Mouse (Mus musculus) neural tube, embryonic 11.5 days (tissue): ENCODE results near the gene Fam161b. TPM values are rescaled to one million over a fixed set of nuclear protein-coding genes. Genes with fewer than 3 reads are reported as not detected.

ENCODE experiments used
- ATAC-seq: fragments of 200-750 bp; cut with Nextera tagmentation; 2 replicates; pipeline ENCODE4 v1.8.0; 2017; ENCODE audit warnings: moderate number of reproducible peaks, mild to moderate bottlenecking, moderate TSS enrichment, moderate library complexity; ENCODE audit not compliant: insufficient read depth, low FRiP score, low TSS enrichment
- DNase-seq: peaks from one replicate; pipeline ENCODE4 v3.0.0-alpha.2; 2015; ENCODE audit warnings: low spot score
- H3K27ac ChIP-seq: fragments of 300-500 bp; sonication (generic); 2 replicates; pipeline ENCODE4 v1.5.1; 2014; ENCODE audit warnings: low read depth, mild to moderate bottlenecking, low read length
- H3K27me3 ChIP-seq: fragments of 300-500 bp; sonication (generic); 2 replicates; pipeline ENCODE4 v1.6.1; 2014; ENCODE audit warnings: mild to moderate bottlenecking, low read length, mixed read lengths; ENCODE audit not compliant: control insufficient read depth, insufficient read depth
- H3K36me3 ChIP-seq: fragments of 300-500 bp; sonication (generic); 2 replicates; pipeline ENCODE4 v1.6.1; 2014; ENCODE audit warnings: mild to moderate bottlenecking, low read length, moderate library complexity, mixed read lengths; ENCODE audit not compliant: control insufficient read depth, insufficient read depth
- H3K4me1 ChIP-seq: fragments of 300-500 bp; sonication (generic); 2 replicates; pipeline ENCODE4 v1.6.1; 2014; ENCODE audit warnings: low read length, mixed read lengths; ENCODE audit not compliant: control insufficient read depth, insufficient read depth
- H3K4me2 ChIP-seq: fragments of 300-500 bp; sonication (generic); 2 replicates; pipeline ENCODE4 v1.6.1; 2014; ENCODE audit warnings: low read depth, mild to moderate bottlenecking, moderate library complexity
- H3K4me3 ChIP-seq: fragments of 300-500 bp; sonication (generic); 2 replicates; pipeline ENCODE4 v1.5.1; 2014; ENCODE audit warnings: low read depth, low read length
- H3K9ac ChIP-seq: fragments of 300-500 bp; sonication (generic); 2 replicates; pipeline ENCODE4 v1.6.1; 2014; ENCODE audit warnings: mild to moderate bottlenecking, low read length
- H3K9me3 ChIP-seq: fragments of 300-500 bp; sonication (generic); 2 replicates; pipeline ENCODE4 v1.6.1; 2016; ENCODE audit warnings: low read length; ENCODE audit not compliant: control insufficient read depth
- WGBS: fragments of 180-500 bp; shearing (Covaris S2); extraction: QIAGEN DNeasy Blood & Tissue Kit; methylation state at CpG from one replicate; pipeline ENCODE4 v1.1.7; 2014; 5-methylcytosine and 5-hydroxymethylcytosine counted together
- polyA plus RNA-seq: library from polyadenylated mRNA; unstranded; fragments of >200 nt; fragmentation: Nextera tagmentation; extraction: Ambion mirVana; gene quantifications from 2 replicates; pipeline ENCODE4 v1.2.1, GENCODE M21; 2014

The Fam161b gene
- polyA plus RNA-seq, 1 experiment from 2014 or later = 7.5 TPM

DNA sequence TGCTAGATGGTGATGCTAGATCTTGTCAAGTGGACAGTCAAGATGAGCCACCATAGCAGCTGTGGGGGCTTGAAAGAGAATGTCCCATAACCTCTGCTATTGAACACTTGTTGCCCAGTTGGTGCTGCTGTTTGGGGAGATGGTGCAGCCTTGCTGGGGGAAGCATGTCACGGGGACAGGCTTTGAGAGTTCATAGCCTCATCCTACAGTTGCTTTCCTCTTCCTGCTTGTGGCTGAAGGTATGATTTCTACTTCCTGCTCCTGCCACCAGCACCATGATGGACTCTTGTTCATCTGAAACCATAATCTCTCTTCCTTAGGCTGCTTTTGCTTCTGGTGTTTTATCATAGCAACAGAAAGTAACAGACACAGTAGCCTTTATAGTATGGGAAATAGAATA is 57.1 kb downstream of the Fam161b start:
- H3K4me3 ChIP-seq = no peak overlapping the region
- no peak for DNase-seq
- no peak for ATAC-seq
- no peaks in the 10 kb centered on the region for H3K4me1 ChIP-seq
- H3K4me2 ChIP-seq = no peak overlapping the region
- no peaks in the 10 kb centered on the region for H3K27me3 ChIP-seq
- no peak overlapping the region for H3K9ac ChIP-seq
- H3K36me3 ChIP-seq = no peaks in the 10 kb centered on the region
- 86% methylated on average over 1 of the region's 1 CpGs for WGBS
- H3K27ac ChIP-seq = no peak overlapping the region
- H3K9me3 ChIP-seq = no peaks in the 10 kb centered on the region

DNA sequence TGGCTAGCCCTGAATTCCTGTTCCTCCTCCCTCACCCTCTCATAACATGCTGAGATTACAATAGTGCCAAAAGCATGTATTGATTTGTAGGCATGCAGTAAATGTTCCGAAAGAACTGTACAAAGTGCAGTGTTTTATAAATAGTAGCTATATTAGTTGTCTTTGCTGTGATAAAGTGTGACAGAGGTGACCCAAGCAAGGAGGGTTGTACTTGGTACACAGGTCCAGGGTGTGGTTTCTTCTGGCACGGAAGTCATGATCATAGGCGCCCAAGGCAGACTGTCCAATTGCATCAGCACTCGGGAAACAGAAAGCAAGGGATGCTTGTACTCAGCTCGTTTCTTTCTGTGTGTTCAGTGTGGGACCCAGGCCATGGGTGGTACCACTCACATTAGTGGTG is 57.5 kb downstream of the Fam161b start:
- H3K27ac ChIP-seq = no peak overlapping the region
- ATAC-seq (no peak), DNase-seq (no peak)
- H3K36me3 ChIP-seq = no peaks in the 10 kb centered on the region
- H3K4me1 ChIP-seq = no peaks in the 10 kb centered on the region
- H3K9me3 ChIP-seq = no peaks in the 10 kb centered on the region
- no peak overlapping the region for H3K9ac ChIP-seq
- WGBS = 87% methylated on average over 5 of the region's 5 CpGs
- H3K4me3 ChIP-seq = no peak overlapping the region
- no peak overlapping the region for H3K4me2 ChIP-seq
- no peaks in the 10 kb centered on the region for H3K27me3 ChIP-seq

DNA sequence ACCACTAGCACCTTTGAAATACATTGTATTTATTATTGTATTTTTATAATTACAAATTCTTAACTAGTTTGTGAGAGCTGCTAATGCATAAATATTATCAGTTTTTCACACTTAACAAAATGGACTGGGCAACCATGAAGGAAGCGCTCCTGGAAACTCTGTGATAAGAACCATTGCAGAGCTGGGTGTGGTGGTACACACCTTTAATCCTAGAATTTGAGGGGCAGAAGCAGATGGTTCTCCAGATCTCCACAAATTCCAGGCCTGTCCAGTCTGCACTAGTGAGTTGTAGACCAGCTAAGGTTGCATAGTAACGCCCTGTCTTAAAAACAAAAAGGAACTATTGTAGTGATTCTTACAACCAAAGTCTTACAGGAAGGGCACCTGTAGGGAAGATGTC is 62.4 kb downstream of the Fam161b start:
- H3K36me3 ChIP-seq = no peaks in the 10 kb centered on the region
- H3K4me3 ChIP-seq = no peak overlapping the region
- WGBS = 95% methylated on average over 2 of the region's 2 CpGs
- no peaks in the 10 kb centered on the region for H3K4me1 ChIP-seq
- no peaks in the 10 kb centered on the region for H3K9me3 ChIP-seq
- H3K4me2 ChIP-seq = no peak overlapping the region
- no peak overlapping the region for H3K27ac ChIP-seq
- ATAC-seq (no peak), DNase-seq (no peak)
- H3K9ac ChIP-seq = no peak overlapping the region
- H3K27me3 ChIP-seq = no peaks in the 10 kb centered on the region

DNA sequence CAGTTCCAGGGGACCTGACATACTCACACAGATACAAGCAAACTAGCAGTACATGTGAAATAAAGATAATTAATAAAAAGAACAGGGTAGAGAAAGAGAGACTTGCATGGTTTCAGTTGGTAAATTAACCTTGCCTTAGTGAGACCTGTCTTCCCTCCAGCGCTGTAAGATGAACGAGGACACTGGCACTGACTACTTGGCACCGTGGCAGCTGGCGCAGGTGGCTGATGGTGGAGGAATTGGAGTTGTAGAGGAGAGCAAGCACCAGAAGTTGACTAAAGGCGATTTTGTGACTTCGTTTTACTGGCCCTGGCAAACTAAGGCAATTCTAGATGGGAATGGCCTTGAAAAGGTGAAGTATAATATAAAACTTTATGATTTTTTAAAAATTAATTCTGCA is 63.8 kb downstream of the Fam161b start:
- no peaks in the 10 kb centered on the region for H3K9me3 ChIP-seq
- H3K27me3 ChIP-seq = no peaks in the 10 kb centered on the region
- H3K4me1 ChIP-seq = no peaks in the 10 kb centered on the region
- H3K9ac ChIP-seq = no peak overlapping the region
- ATAC-seq = no peak
- no peaks in the 10 kb centered on the region for H3K36me3 ChIP-seq
- H3K27ac ChIP-seq = no peak overlapping the region
- DNase-seq = no peak
- no peak overlapping the region for H3K4me2 ChIP-seq
- H3K4me3 ChIP-seq = no peak overlapping the region
- 94% methylated on average over 6 of the region's 6 CpGs for WGBS

Other genes with a start within 250 kb of the Fam161b start
- 5.5 and 6.2 TPM in 2 replicates for gene Dnal1, start 247.5 kb downstream of the Fam161b start, polyA plus RNA-seq
- 1.6 and 2.5 TPM in 2 replicates for gene Pnma1, start 213.3 kb downstream of the Fam161b start, polyA plus RNA-seq
- 4.4 and 5.9 TPM in 2 replicates for gene Elmsan1, start 143.0 kb downstream of the Fam161b start, polyA plus RNA-seq
- gene Ptgr2, start 76.6 kb downstream of the Fam161b start, polyA plus RNA-seq = 15.5 and 16.4 TPM in 2 replicates
- gene Zfp410, start 45.0 kb downstream of the Fam161b start, polyA plus RNA-seq = 119 and 125 TPM in 2 replicates
- gene Coq6, start 176 bp downstream of the Fam161b start, polyA plus RNA-seq = 43.0 and 44.5 TPM in 2 replicates
- 9.9 and 12.4 TPM in 2 replicates for gene Entpd5, start 47.2 kb upstream of the Fam161b start, polyA plus RNA-seq
- gene Bbof1, start 47.2 kb upstream of the Fam161b start, polyA plus RNA-seq = 0.84 and 1.2 TPM in 2 replicates
- 28.1 and 29.7 TPM in 2 replicates for gene Rnf113a2, start 55.4 kb upstream of the Fam161b start, polyA plus RNA-seq
- 22.3 and 25.7 TPM in 2 replicates for gene Aldh6a1, start 89.2 kb upstream of the Fam161b start, polyA plus RNA-seq
- gene Lin52, start 89.6 kb upstream of the Fam161b start, polyA plus RNA-seq = 33.7 and 36.1 TPM in 2 replicates
- gene Vsx2, start 207.9 kb upstream of the Fam161b start, polyA plus RNA-seq = 7.3 and 7.4 TPM in 2 replicates